Mouse (Mus musculus): ENCODE measurements at regions not wholly inside any gene's neighbourhood (a gene's known extent, or its start where the extent isn't known, plus 50 kb on each side); places are given as distances from the start of the nearest gene placed in this dataset.

DNA sequence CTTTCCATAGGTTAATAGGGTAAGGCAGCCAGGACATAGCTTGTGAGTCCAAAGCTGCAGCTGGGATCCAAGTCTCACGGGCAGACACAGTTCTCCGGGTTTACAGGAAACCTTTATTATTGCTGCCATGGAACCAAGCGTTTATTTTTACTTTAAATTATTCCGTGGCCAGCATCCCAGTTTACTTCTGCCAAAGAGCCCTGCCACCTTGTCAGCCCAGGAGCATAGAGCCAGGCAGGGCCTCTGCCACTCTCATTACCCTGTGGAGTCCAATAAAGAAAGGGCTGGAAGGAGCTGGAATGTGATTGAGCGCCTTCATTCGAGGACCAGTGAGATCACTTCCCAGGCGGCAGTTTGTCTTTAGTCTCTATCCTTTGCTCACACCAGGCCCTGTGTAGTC lies 96.6 kb upstream of the Atp6ap2 start:
- no peak for DNase-seq

DNA sequence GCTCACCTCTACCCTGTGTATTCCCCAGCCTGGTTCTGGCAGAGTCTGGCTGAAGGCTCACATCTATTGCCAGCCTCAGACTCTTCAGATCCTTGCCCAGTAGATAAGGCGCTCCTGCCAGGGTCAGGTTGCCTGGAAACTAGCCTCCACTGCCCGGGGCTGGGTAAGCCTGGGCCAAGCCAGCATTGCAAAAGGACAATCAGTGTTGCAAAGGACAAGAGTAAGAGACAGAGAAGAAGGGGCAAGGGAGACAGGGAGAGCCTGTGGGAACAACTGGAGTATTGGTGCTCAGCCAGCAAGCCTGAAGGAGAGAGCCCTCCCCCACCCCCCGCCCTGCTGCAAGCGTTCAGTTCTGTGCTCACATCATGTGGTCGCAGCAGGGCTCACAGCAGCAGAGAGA lies 94.4 kb upstream of the Atp6ap2 start:
- no peak for DNase-seq

DNA sequence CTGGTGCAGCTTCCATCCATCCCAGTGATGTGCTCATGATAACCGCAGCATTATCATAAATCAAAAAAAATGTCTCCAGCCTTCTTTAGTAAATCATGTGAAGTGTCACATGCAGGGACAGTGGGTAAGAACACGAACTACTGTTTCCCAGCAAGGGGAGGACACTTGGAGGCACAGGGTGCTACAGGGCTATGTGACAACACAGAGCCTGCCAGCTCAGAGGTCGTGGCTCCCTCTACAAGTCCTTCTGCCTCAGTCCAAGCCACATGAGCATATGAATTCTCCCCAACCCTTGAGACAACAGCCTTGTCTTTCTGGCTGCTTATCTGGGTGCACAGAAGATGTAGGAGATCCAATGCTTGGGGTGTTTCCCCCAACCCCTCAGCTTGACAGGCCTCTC lies 93.7 kb upstream of the Atp6ap2 start:
- no peak for DNase-seq

DNA sequence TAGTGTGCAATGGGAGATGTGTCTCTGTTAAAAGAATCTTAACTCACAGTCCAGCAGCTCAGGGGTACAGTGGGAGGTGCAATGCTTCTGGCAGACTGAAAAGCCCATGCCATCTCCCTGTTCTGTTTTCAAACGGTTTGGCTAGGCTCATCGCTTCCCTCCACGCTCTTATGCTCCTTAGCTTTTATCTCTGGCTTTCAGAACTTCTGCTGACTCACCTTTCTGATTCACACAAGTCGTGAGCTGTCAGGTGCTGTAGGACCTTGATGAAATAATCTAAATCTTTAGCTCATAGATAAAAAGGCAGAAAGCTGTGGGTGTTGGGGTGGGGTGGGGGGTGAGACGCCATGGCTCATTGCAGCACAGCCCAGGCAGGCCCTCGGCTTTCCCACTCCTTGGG lies 93.1 kb upstream of the Atp6ap2 start:
- DNase-seq = no peak

DNA sequence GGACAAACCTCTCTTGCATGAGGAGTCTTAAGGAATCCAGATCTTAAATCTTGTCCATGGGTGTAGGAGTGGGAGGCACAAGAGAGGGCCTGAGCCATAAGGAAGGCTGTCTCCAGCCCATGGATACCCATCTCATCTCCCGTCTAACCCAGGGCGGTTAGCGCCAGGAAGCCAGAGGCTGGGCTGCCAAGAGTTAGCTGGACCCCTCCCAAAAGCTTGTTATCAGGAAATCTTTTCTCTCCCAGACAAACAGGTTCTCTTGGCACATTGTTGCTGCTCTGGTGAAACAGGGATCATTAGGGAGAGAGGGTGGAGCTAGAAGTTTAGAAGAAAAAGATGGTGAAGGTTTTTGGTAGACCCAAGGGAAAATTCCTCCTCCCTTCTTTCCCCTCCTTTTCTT lies 87.0 kb upstream of the Atp6ap2 start:
- peak; percentile 20 for DNase-seq

DNA sequence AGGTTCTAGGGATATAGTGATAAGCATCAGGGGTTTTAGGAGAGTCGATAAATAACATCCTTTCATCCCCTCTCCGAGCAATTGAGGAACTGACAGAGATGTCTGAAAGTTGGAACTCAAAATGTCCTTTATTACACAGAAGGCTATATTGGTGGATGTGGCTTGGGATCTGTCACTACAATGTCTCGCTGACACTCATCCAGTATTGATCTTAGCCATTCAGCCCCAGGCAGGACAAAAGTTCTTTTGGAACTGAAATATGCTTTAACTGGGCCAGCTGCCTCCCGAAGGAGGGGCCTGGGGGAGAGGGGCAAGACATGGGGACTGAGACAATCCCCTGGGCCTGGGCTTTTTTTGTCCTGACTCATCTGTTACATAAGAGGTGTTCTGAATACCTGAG lies 85.2 kb upstream of the Atp6ap2 start:
- DNase-seq = no peak

DNA sequence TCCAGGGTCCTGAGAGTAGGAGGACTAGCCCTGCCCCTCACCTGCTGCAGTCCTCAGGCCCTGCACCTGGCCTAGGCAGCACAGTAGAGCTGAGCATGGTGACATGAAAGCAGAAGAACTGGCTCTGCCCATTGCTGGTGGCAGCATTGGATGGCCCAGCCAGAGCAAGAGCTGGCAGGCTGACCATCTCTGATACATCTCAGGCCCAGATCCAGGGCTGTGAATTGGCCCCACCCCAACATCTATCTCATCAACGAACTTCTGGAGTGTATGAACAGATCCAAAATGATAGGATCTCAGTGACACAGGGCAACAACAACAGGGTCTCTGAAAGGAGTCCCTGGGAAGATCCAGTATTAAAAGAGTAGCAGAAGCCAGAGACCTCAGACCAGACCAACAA lies 84.0 kb upstream of the Atp6ap2 start:
- no peak for DNase-seq

DNA sequence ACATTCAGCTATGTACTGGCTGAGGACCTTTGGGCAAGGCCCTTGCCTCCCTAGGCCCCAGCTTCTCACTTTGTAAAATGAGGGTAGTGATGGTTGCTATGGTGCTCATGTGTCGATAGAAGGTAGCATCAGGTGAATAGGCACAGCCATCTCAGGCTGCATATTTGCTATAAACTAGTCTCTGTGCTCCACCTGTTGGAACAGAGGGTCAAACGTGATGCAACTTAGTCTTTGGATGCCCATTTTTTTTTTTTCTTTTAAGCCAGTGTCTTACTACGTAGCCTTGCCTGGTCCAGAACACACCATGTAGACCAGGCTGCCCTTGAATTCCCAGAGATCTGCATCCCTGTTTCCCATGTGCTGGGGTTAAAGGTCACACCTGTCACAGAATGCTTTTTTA lies 76.5 kb upstream of the Atp6ap2 start:
- DNase-seq = no peak

DNA sequence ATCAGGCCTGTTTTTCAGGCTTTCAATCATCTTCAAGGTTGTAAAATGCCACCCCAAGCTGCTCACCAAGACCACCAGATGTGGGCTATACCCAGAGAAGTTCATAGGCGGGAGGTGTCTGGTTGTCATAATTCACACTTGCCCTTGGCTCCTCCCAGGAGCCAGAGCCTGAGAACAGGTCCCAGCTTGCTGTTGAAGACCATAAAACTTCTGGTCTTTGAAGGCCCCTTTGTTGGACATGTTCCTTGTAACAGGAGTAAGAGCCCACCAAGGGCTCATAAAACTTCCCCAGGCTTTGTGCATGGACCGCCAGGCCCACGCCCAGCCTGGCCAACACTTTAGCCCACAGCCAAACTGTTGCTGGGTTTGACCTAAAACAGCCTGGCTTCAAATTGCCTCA lies 62.6 kb upstream of the Atp6ap2 start:
- DNase-seq = no peak

DNA sequence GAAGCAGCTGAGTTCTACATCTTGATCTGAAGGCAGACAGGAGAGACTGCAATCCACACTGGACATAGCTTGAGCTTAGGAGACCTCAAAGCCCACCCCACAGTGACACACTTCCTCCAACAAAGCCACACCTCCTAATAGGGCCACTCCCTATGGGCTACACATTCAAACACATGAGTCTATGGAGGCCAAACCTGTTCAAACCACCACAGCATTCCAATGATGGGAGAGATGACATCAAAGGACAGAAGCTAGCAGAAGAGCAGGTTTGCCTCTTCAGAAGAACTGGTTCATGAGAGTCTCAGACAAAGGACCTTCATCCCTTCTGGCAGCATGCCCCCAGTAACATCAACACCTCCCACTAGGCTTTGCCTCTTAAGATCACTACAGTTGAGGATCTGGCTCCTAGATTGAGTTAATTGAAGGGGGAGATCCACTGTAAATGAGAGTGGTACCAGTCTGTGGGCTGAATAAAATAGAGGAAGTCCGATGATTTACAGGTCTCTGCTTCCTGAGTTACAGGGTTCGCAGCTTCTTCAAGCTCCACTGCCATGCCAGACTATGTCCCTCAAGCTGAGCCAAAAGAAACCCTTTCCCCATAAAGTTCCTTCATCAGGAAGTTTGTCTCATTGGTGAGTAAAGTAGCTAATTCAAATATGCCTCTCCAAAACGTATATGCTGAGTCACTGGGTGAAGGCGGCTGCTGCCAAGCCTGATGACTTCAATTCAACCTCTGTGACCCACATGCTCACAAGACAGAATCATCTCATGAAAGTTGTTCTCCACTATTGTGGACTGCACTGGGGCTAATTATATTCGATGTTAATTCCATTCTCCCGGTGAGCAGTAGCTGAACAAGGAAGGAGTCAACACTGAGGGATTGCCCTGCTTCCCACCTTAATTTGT lies 56.9 kb upstream of the Atp6ap2 start:
- no peak for DNase-seq
